Mouse (Mus musculus) adrenal gland, postnatal 25 days (tissue): ENCODE results near the gene Prss32. TPM values are rescaled to one million over a fixed set of nuclear protein-coding genes. Genes with fewer than 3 reads are reported as not detected.
"Not testable (repeated sequence)": the region's sequence is repeated elsewhere in the genome, so short reads cannot be mapped to it uniquely, and the experiment has no call there.

Experiments
- DNase-seq: peaks from one replicate; pipeline ENCODE4 v3.0.0; 2021; ENCODE audit warnings: mixed read lengths
- microRNA-seq, 2 experiments: library from miRNA; unstranded; fragments of <30 nt; microRNA quantifications; one replicate each; pipeline ENCODE4 v1.2.0; 2021
- total RNA-seq: library from RNA; stranded (reverse); gene quantifications from 2 replicates; pipeline ENCODE4 v1.2.3, GENCODE M21; 2021

Gene Prss32
- total RNA-seq, 1 experiment from 2014 or later, result not detected

- DNase-seq, result no peak
These were observed 379 bp upstream of the Prss32 start for GRCm38 (mm10) chr17:23843141-23843811.

GRCm38 (mm10) chr17:23850028-23850427 lies 6.4 kb downstream of the Prss32 start:
- no peak for DNase-seq

GRCm38 (mm10) chr17:23850853-23851749 lies 7.4 kb downstream of the Prss32 start:
- DNase-seq, result peak; percentile 67

- peak; percentile 68 for DNase-seq
These were observed 9.6 kb downstream of the Prss32 start for GRCm38 (mm10) chr17:23853292-23853691.

- no peak for DNase-seq
These were observed 10.6 kb downstream of the Prss32 start for GRCm38 (mm10) chr17:23854229-23854765.

- no peak for DNase-seq
These were observed 13.5 kb downstream of the Prss32 start for GRCm38 (mm10) chr17:23857193-23857592.

GRCm38 (mm10) chr17:23857913-23858312 lies 14.3 kb downstream of the Prss32 start:
- no peak for DNase-seq

- peak; percentile 28 for DNase-seq
These were observed 19.3 kb downstream of the Prss32 start for GRCm38 (mm10) chr17:23862926-23863325.

GRCm38 (mm10) chr17:23867756-23868155 lies 24.1 kb downstream of the Prss32 start, which contains the start of gene Prss21:
Prss21 (plus strand) TSS chr17:23868056.
- no peak for DNase-seq

GRCm38 (mm10) chr17:23868513-23868912 lies 24.9 kb downstream of the Prss32 start:
- DNase-seq, result peak; percentile 15

- DNase-seq, result peak; percentile 47
These were observed 30.5 kb downstream of the Prss32 start for GRCm38 (mm10) chr17:23873884-23874856.

GRCm38 (mm10) chr17:23876741-23877140 lies 33.1 kb downstream of the Prss32 start:
- DNase-seq, result no peak

- DNase-seq, result no peak
These were observed 33.5 kb downstream of the Prss32 start for GRCm38 (mm10) chr17:23877166-23877565.

GRCm38 (mm10) chr17:23880576-23880975 lies 36.9 kb downstream of the Prss32 start, which contains the start of the genes Dcpp1 and Dcpp2:
Dcpp1 (plus strand) TSS chr17:23880876.
Dcpp2 (plus strand) TSS chr17:23880880.
- DNase-seq, result not testable (repeated sequence)

Small RNA genes lying within 50 kb of the gene (microRNA-seq; reads per million reads assigned to microRNA genes)
- 0.69 to 1.8 reads per million in 2 experiments for gene Mir5125

Other genes starting within 250 kb of the Prss32 start
- 11.1 and 12.8 TPM in 2 replicates for gene Zfp13, start 244.4 kb upstream of the Prss32 start, total RNA-seq
- gene Zscan10, start 243.0 kb upstream of the Prss32 start, total RNA-seq, result not detected in 2 replicates
- gene Mmp25, start 198.6 kb upstream of the Prss32 start, total RNA-seq, result 0.18 TPM in 1 of 2 replicates, not detected in the other
- gene Bicdl2, start 183.3 kb upstream of the Prss32 start, total RNA-seq, result not detected in 2 replicates
- 139 and 171 TPM in 2 replicates for gene Hcfc1r1, start 170.3 kb upstream of the Prss32 start, total RNA-seq
- 31.2 and 31.8 TPM in 2 replicates for gene Thoc6, start 170.0 kb upstream of the Prss32 start, total RNA-seq
- 76.5 and 130 TPM in 2 replicates for gene Tnfrsf12a, start 166.4 kb upstream of the Prss32 start, total RNA-seq
- not detected in 2 replicates for gene Cldn6, start 164.6 kb upstream of the Prss32 start, total RNA-seq
- gene Cldn9, start 159.8 kb upstream of the Prss32 start, total RNA-seq, result not detected in 2 replicates
- gene 1520401A03Rik, start 121.1 kb upstream of the Prss32 start, total RNA-seq, result 7.2 and 10.4 TPM in 2 replicates
- 7.6 and 9.3 TPM in 2 replicates for gene Pkmyt1, start 117.5 kb upstream of the Prss32 start, total RNA-seq
- 10.4 and 11.7 TPM in 2 replicates for gene Paqr4, start 103.0 kb upstream of the Prss32 start, total RNA-seq
- gene Kremen2, start 98.0 kb upstream of the Prss32 start, total RNA-seq, result not detected in 2 replicates
- gene Flywch1, start 72.3 kb upstream of the Prss32 start, total RNA-seq, result 47.9 and 56.3 TPM in 2 replicates
- 4.9 and 7.6 TPM in 2 replicates for gene Flywch2, start 57.8 kb upstream of the Prss32 start, total RNA-seq
- 825 and 1,016 TPM in 2 replicates for gene Srrm2, start 53.3 kb upstream of the Prss32 start, total RNA-seq
- gene Elob, start 14.7 kb upstream of the Prss32 start, total RNA-seq, result 350 and 361 TPM in 2 replicates
- gene Prss33, start 7.8 kb upstream of the Prss32 start, total RNA-seq, result not detected in 2 replicates
- 1.0 and 1.2 TPM in 2 replicates for gene Prss41, start 317 bp downstream of the Prss32 start, total RNA-seq
- gene Prss21, start 24.2 kb downstream of the Prss32 start, total RNA-seq, result not detected in 2 replicates
- not detected in 2 replicates for gene Dcpp1, start 37.0 kb downstream of the Prss32 start, total RNA-seq
- not detected in 2 replicates for gene Dcpp2, start 37.0 kb downstream of the Prss32 start, total RNA-seq
- gene Dcpp3, start 73.6 kb downstream of the Prss32 start, total RNA-seq, result not detected in 2 replicates
- not detected in 2 replicates for gene Sbp, start 97.8 kb downstream of the Prss32 start, total RNA-seq
- not detected in 2 replicates for gene Sbpl, start 111.4 kb downstream of the Prss32 start, total RNA-seq
- gene Prss30, start 136.7 kb downstream of the Prss32 start, total RNA-seq, result 0.36 TPM in 1 of 2 replicates, not detected in the other
- gene Prss22, start 154.2 kb downstream of the Prss32 start, total RNA-seq, result not detected in 2 replicates
- 0.43 TPM in 1 of 2 replicates, not detected in the other for gene Prss27, start 194.3 kb downstream of the Prss32 start, total RNA-seq
- 15.4 and 17.2 TPM in 2 replicates for gene Kctd5, start 229.6 kb downstream of the Prss32 start, total RNA-seq